Mouse (Mus musculus) CH12F3 (cell line): ENCODE results near the gene Fkbp11.

Experiments
- in situ Hi-C: fragments of 300-500 bp; cut with MboI; formaldehyde crosslinking; loops from 2 replicates; pipeline ENCODE4 v1.14.3; 2020; ENCODE audit warnings: low sequenced_read_pairs

The Fkbp11 gene

DNA sequence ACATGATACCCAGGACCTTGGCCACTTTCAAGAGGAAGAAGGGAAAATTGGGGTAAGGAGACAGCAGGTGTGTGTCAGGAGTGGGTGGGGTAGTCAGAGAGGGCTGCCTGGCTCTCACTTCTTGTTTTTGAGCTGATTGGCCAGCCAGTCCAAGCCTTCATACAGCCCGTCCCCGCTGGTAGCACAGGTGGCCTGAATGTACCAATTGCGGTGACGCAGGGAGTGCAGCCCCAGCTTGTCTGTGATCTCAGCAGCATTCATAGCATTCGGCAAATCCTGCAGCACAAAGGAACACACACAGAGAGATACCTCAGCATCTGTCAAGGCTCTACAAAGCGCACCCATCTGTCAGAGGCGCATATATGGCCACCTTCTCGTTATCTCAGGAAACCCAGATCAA lies 12.2 kb upstream of the Fkbp11 start:
- in situ Hi-C loops: no loop called here

GRCm38 (mm10) chr15:98738796-98739195 lies 10.8 kb upstream of the Fkbp11 start:
- in situ Hi-C loops: no loop called here

DNA sequence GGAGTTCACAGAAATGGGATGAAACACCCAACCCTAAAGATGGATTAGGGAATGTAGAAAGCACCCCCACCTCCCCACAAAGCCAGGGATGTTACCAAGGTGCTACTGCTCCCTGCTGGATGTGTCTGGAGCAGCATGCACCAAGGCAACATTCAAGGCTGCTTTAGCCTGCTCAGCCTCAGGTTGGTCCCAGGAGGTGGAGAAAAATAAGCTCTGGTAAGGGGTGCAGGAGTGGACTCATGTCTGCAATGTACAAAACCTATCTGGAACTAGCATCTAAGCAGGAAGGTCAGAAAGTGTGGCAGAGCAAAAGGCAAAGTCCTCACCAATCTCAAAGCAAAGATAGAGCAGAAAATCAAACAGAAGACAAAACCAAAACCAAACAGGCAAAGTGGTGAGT lies 9.9 kb upstream of the Fkbp11 start:
- in situ Hi-C loops: no loop called here

- in situ Hi-C loops: no loop called here
These were observed 8.5 kb upstream of the Fkbp11 start for GRCm38 (mm10) chr15:98736521-98736920.

GRCm38 (mm10) chr15:98733976-98734566 lies 6.1 kb upstream of the Fkbp11 start:
- in situ Hi-C loops: no loop called here

DNA sequence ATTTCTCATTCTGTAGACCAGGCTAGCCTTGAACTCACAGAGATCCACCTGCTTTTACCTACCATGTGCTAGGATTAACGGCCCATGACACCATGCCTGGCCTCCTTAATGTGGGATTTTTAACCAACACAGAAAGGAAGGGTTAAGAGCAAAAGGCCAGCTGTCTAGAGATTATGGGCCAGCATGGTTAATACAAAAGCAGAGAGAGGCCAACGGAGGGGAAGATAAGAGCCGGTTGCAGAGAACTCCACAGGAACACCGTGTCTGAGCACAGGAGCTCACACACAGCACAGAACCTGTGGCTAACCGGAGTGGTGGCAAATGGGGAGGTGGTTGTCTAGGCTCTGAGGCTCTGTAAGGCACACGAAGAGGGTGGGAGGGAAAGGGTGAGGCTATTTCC lies 5.4 kb upstream of the Fkbp11 start:
- in situ Hi-C loops: no loop called here

GRCm38 (mm10) chr15:98732006-98732531 lies 4.1 kb upstream of the Fkbp11 start:
- in situ Hi-C loops: no loop called here

DNA sequence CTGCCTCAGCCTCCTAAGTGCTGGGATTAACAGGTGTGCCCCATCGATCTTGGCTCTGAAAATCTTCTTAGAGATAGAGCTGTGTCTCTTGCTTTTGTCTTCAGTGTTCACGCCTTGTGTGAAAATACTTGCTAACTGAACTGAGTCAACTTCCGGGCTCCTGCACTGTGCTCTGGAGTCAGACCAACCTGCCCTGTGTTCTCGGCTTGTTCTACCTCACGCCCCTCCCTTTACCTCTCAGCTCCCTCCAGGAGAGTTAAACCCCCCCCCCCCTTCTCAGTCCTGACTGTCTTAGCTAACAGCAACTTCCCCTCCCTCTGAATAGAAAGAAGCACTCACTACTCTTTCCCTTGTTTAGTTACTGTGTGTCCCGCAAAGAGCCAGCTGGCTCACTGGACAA lies 2.8 kb upstream of the Fkbp11 start:
- in situ Hi-C loops: no loop called here

DNA sequence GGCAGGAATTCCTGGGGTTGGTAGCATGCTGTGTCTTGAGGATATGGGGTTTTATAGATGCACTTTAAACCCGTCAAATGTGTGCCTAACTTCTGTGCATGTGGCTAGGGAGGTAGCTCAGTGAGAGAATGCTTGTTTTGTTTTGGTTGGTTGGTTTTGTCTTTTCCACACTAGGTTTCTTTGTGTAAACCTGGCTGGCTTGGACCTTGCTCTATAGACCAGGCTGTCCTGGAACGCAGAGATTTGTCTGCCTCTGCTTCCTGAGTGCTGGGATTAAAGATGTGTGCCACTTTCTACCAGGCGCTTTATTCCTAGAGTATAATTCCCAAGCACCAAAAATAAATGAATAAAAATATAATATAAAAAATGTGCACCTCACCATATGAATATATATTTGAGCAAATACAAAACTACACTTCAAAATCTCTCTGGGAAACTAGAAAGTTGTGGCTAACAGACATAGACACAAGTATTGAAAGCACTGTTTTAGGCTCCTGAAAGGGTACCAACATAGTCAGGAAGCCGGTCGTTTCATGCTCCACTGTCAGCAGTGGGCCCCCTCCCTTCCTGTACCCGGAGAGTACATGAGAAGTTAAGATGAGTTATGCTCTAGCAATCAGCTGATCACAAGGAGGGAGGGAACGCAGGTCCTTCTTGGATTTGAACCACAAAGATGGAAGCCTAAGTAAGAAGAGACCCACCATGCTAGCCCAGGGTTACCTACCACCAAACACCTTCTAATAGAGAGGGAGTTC lies 2.0 kb upstream of the Fkbp11 start:
- in situ Hi-C loops: no loop called here

GRCm38 (mm10) chr15:98728366-98728765 lies 368 bp upstream of the Fkbp11 start:
- in situ Hi-C loops: no loop called here

DNA sequence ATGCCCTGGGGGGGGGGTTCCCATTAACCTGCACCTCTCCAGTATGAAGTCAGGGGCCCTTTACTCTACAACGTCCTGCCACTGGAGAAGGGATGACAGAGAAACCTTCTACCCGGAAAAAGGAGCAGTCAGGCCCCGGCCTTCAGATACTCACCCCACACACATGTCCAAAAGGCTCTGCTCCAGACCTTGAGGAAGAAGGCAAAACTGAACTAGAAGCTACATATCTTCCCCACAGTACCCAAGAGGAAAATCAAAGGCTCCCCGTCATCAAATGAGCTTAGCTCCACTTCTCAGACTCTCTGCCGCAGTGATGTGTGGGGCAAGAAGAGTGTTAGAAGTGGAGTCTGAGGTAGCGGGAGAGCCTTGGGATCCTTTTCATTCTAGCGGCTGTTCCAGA lies 1.3 kb downstream of the Fkbp11 start:
- in situ Hi-C loops: no loop called here

DNA sequence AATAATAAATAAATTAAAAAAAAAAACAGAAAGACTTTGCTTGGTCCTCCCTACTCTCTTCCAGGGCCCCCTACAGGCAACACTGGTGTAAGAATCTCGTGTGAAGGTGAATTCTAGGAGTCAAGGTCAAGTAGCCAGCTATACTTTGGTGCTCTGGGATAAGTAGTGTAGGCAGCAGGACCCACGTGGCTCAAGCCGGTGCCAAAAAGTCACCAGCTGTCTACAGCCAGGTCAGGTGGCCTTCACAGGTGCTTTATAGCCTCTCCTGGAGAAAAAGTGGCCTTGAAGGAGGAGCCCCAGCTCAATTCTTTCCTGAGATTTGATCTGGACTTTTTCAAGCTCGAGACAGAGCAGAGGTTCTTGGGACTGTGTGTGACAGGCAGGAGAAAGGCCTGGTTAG lies 1.9 kb downstream of the Fkbp11 start:
- in situ Hi-C loops: no loop called here

DNA sequence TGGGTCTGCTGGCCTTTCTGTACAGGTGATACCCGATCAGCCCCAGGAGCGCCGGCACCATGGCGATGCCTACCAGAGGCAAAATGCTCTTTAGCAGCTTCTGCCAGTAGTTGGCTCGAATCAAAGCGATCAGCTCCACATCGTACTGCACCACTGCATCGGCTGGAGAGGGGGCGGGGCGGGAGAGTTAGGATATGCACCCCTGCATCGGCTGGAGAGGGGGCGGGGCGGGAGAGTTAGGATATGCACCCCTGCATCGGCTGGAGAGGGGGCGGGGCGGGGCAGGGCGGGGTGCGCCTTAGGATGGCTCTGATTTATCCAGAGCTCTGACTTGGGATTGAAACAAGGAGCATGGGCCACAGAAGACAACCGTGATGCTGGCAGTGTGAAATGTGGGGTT lies 3.6 kb downstream of the Fkbp11 start:
- in situ Hi-C loops: no loop called here

DNA sequence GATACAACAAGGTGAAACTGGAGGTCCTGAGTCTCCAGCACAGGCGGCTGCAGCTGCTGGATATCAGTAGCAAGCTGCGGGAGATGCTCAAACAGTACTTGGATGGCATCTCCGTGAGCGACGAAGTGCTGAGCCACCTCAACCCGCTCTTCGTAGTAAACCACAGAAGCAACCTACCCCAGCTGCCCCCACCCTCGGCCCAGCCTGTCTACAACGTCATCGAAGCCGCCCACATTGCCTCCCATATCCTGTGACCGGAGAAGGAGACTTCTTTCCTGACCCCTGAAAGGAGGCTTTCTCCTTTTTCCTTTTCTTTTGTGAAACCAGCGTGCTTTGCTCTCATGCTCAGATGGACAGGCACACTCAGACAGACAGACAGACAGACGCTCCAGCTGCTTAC lies 5.1 kb downstream of the Fkbp11 start:
- in situ Hi-C loops: no loop called here

DNA sequence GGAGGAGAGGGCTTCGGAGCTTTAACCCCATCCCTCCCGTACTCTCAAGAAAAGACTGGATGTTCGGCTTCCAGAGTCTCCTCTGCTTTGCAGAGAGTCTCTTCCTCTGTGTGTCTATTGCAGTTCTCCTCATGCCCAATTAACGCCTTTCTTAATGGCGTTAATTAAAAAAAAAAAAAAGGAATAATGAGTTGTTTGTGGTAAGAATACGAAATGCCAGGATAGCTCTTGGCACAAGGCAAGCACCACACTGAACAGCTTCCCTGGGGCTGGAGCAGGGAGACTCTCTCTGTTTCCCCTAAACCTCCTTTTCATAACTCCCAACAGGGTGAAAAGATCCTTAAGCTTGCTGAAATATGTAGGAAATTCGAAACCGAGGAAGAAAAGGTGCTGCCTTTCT lies 5.8 kb downstream of the Fkbp11 start:
- in situ Hi-C loops: no loop called here

DNA sequence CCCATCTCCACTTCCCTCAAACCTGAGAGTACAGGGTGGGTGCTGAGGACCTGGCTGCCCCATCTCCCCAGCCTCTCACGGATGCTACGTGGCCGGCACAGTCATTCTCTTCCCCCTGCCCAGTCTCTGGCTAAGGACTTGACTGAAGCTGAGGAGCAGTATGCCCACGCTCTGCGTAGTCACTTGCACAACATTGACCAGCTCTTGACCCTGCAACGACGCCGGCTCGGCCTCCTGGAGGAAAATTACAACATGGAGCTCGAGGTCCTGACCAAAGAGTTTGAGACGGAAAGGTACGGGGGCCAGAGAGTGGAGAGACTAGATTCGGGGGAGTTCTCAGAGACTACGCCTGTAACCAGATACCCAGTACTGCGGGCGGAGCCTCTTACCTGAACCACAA lies 10.7 kb downstream of the Fkbp11 start:
- in situ Hi-C loops: no loop called here

- in situ Hi-C loops: no loop called here
These were observed 13.8 kb downstream of the Fkbp11 start for GRCm38 (mm10) chr15:98714230-98714652.

GRCm38 (mm10) chr15:98710442-98710841 lies 17.6 kb downstream of the Fkbp11 start:
- in situ Hi-C loops: no loop called here

GRCm38 (mm10) chr15:98707766-98708372 lies 20.1 kb downstream of the Fkbp11 start, which contains the start of gene Ccdc65:
Gene Ccdc65, plus strand, starts transcription at chr15:98708207.
- in situ Hi-C loops: no loop called here

- in situ Hi-C loops: no loop called here
These were observed 23.7 kb downstream of the Fkbp11 start for GRCm38 (mm10) chr15:98704312-98704711.

DNA sequence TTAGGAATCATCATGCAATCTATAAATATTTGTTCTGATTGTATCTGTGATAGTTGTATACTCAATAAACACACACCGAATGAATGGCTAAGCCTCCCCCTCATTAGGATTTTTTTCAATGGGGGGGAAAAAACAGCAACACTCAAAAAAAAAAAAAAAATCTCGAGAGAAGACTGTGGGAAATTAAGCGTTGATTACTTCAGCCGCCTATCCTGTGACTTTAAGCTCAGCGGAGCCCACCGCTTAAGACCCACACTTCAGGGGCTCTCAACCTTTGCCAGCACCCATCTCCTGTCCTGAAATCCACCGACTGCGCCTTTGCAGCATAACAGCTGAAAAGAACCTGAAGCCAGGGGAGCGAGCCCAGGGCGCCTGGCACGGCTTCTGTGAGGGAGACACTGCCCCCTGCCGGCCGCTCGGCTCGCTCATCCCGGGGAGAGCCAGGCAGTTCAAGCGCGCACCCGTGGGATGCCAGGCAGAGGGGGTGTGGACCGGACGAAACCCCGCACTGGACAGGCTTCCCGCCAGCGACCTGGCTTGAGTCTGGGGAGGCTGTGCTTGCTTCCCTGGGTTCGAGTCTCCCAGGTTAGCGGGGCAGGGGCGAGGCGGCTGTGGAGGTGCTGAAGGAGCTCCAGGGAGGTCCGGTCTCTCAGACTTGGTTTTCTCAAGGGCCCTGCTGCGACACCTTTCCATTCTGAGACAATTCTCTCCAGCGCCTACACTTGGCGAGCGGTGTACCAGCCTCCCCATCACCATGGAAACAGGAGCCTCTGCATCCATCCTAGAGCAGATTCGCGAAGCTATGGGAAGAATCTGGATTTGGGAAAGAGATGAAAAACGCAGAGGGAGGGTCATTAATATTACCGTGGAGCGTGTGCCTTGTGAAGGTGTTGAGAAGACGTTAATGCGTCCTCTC lies 28.6 kb downstream of the Fkbp11 start:
- in situ Hi-C loops: no loop called here
